Mouse (Mus musculus) cerebellum, postnatal 25 days (tissue): ENCODE measurements at regions not wholly inside any gene's neighbourhood (a gene's known extent, or its start where the extent isn't known, plus 50 kb on each side); places are given as distances from the start of the nearest gene placed in this dataset.

Experiments
- DNase-seq, 2 experiments: peaks; one replicate each; pipeline ENCODE4 v3.0.0; 2021; ENCODE audit warnings: mixed read lengths in 2 of 2

GRCm38 (mm10) chr3:37868454-37868853 is 144.2 kb upstream of the Gm5148 start:
- DNase-seq, result no peak

DNA sequence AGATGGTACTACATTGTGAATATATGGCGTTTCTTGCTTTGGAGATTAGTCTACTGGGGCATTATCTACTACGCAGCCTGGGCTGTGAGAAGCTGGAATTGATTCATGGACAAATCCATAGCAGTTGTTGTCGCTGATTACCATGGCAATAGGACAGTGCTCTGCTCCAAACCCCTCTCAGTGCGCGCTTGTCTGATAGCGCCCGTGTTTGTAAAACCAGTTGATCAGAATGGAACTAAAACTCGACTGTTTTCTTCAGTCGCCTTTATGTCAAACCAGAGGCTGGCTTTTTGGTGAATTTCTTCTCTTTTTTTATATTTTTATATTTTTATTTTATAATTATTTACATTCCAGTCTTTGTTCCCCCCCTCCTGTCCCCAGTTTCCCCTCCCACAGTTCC is 138.5 kb upstream of the Gm5148 start:
- no peak for DNase-seq

DNA sequence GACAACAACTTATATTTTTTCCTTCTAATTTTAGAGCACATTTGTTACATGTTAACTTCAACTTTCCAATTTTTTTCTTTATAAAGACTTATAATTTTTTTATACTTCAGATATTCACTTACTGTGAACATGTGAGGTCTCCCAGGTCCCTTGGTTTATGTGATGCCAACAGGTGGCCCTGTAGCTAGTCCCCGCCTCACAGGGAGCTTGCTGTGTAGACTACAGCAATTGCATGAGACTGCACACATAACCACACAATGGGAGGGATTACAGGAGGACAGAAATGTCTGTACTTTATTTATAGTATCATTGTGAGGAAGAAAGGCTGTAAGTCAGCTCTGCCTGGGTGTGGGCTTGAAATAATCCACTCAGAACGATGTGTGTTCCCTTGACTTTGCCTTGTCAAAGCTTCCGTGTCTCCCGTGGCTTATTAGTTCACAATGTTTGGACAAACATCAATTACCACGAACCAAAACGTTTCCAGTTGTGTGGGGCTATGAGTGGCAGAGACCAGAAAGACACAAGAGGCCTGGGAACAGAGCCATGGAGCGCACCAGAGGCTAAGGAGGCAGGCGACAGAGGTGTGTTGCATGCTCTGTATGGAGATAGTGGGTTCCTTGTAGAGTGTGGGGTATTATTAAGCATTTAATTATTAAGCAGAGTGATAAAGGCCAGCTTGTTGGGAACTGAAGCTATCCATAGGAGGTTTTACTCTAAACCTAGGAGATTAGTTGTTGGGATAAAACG is 136.6 kb upstream of the Gm5148 start:
- peak in 1 of 2 experiments; percentile 19 for DNase-seq

- DNase-seq, result peak; percentile 87 to 93
These were observed 135.9 kb upstream of the Gm5148 start for GRCm38 (mm10) chr3:37860034-37860714.

DNA sequence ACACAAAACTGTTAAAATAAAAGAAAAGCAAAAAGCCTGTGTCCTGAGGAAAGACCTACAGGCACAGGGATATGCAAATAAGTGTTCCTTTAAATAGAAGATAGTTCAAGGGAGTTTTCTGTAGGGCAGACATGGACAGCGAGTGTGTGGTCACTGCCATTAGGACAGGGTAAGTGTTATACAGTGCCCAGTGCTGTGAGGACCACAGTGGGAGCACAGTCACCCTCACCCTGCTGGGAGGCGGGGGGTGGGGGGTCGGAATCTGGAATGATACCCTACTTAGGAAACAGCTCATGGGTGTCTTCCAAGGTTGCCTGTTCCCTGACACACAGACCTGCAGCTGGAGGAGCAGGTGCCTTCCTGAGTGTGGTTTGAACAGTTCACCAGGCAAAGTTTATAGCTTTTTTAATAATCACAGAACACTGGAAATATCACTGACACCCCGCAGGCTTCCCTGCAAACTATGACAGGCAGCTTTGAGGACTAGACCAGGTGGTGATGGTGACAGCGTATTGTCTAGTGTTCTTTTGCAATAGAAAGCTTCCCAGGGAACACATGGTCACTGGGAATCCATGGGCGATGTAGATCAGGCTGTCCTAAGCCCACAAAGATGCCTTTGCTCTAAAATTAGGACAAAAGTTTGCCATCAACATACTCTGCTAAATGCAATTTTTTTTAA is 134.5 kb upstream of the Gm5148 start:
- peak in 1 of 2 experiments; percentile 6 for DNase-seq

GRCm38 (mm10) chr3:37846191-37847003 is 122.1 kb upstream of the Gm5148 start:
- DNase-seq, result no peak

- DNase-seq, result peak in 1 of 2 experiments; percentile 28
These were observed 121.2 kb upstream of the Gm5148 start for GRCm38 (mm10) chr3:37845313-37846023.

DNA sequence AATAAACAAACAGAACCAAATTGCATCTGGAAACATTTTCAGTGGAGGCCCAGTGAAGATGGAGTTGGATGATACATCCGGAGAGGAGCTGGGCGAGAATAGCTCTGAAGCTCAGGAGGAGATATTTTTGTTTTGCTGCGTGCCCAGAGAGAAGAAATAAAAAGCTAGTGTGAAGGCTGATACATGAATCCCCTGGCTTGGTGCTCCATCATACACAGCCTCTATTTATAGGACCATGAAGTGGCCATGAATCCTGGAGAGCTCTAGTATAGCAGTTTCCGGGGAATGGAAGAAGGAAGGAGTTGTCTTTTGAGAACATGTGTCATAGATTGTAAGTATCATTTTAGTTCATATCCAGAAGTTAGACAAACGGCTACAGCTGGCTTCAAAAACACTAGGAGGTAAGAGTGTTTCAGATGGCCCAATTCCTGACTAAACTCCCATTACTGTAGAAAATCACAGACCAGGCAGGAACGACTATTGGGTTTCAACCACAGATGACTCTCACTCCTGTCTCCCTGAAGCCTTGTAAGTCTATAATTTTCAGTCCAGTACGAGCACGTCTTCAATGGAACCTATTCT is 120.5 kb upstream of the Gm5148 start:
- no peak for DNase-seq

DNA sequence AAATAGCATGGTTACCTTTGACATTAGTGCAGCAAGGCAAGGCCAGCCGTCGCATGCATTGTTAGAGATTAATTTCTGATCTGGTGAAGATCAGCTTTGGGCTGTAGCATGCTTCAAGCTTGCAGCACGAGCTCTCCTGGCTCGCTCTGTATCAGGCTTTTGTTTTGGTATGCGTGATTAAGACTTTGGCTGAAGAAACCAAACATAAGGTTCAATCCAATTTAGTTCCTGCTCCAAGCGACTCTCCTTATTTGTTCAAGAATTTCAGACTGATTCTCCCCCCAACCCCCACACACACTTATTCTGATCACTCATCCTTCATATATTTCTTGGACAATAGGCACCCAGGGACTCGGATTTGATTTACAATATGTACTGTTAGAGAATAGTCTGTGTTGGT is 118.0 kb upstream of the Gm5148 start:
- no peak for DNase-seq

- no peak for DNase-seq
These were observed 114.6 kb upstream of the Gm5148 start for GRCm38 (mm10) chr3:37838896-37839295.

DNA sequence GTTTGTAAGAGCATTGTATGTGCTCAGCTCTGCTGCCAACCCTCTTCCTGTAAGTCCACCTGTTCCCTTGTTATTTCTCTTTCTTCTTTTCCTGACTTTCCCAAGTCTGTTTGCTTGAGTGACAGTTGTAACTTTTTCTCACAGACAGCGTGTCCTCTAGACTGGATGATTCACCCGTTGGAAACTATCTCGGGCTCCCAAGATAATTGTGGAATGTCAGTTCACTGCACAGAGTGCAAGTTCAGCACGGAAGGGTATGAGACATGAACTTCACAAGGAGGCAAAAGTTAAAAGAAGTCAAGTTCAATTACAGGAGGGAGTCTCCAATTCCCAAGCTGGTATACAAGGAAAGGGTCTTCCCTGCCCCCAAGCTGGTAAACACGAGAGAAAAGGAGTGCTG is 112.5 kb upstream of the Gm5148 start:
- DNase-seq, result no peak

DNA sequence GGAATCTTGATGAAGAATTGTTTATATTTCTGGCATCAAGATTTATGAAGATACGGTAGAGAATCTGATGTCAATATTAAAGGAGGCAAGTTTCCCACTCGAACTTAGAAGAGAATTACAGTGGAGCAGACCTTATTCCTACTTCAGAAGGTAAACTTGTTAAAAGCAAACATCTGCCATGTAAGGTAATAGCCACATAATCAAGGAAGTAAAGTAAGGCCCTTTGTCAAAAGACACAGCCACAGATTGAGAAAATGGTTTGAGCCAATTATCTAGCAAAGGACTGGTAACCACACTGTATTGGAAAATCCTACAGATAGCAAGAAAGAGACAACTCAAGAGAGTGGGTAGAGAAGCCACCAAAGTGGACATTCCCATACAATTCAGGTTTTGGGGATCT is 111.4 kb upstream of the Gm5148 start:
- DNase-seq, result no peak

DNA sequence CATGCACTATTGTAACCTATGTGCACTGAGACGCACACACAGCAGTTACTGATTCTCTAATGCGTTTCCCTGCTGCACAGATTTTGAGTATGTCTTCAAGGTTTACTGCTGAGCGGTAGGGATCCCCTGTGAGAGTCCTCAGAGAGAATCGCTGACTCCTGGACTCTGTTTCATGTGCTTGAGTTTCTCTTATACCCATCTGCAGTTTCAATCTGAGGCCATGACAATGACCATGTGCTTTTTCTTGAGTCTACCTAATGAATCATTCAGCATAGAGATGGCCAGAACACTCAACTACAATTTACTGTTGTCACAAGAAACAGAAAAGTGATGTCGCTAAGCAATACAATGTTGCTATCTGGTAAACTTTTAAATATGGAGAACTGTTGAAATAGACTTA is 110.8 kb upstream of the Gm5148 start:
- DNase-seq, result no peak

- no peak for DNase-seq
These were observed 110.3 kb upstream of the Gm5148 start for GRCm38 (mm10) chr3:37834626-37835025.

DNA sequence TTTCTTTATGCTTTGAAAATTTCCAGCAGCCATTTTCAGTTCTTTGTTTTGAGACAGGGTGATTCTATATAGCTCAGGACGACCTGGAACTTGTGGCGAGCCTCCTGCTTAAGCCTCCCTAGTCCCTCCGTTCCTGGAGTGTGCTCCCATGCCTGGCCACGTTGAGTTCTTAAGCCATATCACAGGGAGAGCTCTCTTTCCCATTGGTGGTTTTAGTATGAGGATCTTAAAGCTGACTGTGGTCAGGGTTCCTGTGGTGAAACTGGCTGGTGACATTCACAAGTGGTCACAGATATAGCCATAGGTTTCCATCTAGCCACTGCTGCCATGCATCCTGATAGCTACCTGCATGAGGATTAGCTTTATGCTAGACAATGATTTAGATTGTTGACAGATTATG is 109.1 kb upstream of the Gm5148 start:
- no peak for DNase-seq

- no peak for DNase-seq
These were observed 103.3 kb upstream of the Gm5148 start for GRCm38 (mm10) chr3:37827546-37827945.

DNA sequence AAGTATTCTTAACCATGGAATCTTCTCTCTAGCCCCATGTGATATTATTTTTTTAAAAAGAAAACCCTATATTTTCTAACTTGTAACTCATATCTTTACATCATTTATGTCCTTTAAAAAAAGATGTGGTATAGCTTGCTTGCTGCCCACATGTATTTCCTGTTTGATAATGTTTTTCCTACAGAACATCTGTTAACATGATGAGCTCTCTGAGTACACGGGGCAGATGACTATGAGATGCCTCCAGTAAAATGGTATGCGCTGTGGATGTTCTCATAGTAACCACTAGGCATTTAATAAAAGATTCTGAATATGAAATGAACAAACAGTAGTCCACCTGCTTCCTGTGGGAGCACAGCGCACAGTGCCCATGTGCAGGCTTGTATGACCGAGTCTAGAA is 101.3 kb upstream of the Gm5148 start:
- no peak for DNase-seq

GRCm38 (mm10) chr3:37824681-37825080 is 100.4 kb upstream of the Gm5148 start:
- no peak for DNase-seq

DNA sequence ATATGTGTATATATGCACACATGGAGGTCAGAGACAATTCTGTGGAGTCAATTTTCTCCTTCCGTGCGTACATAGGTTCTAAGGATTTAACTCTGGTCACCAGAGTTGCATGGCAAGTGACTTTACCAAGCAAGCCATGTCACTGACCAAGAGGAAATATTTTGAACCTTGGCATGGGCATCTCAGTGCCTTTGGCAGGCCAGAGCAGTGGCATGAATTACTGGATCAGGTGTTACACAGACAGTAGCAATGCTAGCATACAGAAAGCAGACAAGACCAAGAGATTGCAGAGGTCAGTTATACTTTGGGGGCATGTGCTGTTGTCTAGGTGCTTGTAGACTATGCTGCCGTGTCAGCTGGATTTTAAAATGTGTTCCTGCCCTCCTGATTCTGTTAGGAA is 95.2 kb upstream of the Gm5148 start:
- no peak for DNase-seq

DNA sequence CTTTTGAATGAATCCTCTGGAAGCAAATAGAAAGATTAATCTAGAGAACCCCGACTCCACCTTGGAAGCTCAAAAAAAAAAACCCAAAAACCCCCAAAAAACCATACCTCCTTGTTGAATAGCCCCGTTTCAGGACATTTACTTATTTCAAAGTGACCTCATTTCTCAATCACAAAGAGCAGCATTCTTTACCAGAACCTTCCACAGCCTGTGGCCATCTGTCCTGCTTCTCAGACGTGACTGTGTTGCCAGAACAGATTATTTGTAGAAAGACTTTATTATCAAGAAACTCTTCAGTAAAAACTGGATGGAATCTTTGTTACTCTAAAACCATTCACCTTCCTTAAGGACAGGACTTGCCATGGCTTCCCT is 93.1 kb upstream of the Gm5148 start:
- DNase-seq, result peak in 1 of 2 experiments; percentile 21

GRCm38 (mm10) chr3:37816781-37817433 is 92.6 kb upstream of the Gm5148 start:
- DNase-seq, result peak; percentile 10 to 36
